Mouse (Mus musculus): ENCODE results near the gene Spata48. TPM values are rescaled to one million over a fixed set of nuclear protein-coding genes. Genes with fewer than 3 reads are reported as not detected.

Spata48 gene
- polyA plus RNA-seq, 1 experiment, result 0.62 TPM

- TF ChIP-seq POLR2A (IDR thresholded peaks at IDR 0.05; ENCODE audit: borderline replicate concordance, insufficient read depth, low read length) (no peak), CTCF (IDR thresholded peaks at IDR 0.05; ENCODE audit: borderline replicate concordance, insufficient read depth, low read depth, low read length) (no peak)
Observed at GRCm38 (mm10) chr11:11519255-11520243, 57.7 kb downstream of the Spata48 start.

GRCm38 (mm10) chr11:11521908-11522441 lies 60.1 kb downstream of the Spata48 start:
- TF ChIP-seq CTCF (IDR thresholded peaks at IDR 0.05; ENCODE audit: borderline replicate concordance, insufficient read depth, low read depth, low read length), result no peak
- no peak for TF ChIP-seq POLR2A (IDR thresholded peaks at IDR 0.05; ENCODE audit: borderline replicate concordance, insufficient read depth, low read length)
- H3K27me3 ChIP-seq (ENCODE audit: control insufficient read depth, insufficient read depth, low read length), result no peaks in the 10 kb centered on the region
- no peak for DNase-seq
- no peaks in the 10 kb centered on the region for H3K4me1 ChIP-seq (ENCODE audit: control insufficient read depth, insufficient read depth, low read length)
- no peak overlapping the region for H3K27ac ChIP-seq (ENCODE audit: insufficient read depth, low read length)
- H3K4me3 ChIP-seq (replicated peaks; ENCODE audit: insufficient read depth, low read depth, low read length), result no peak overlapping the region
- WGBS, result 74% methylated on average over 5 of the region's 5 CpGs

More at GRCm38 (mm10) chr11:11519255-11520243, 57.7 kb downstream of the Spata48 start:
- WGBS, result 88% methylated on average over 10 of the region's 10 CpGs
- Histone ChIP-seq H3K4me3 (replicated peaks; ENCODE audit: insufficient read depth, low read depth, low read length) (no peak overlapping the region), H3K27ac (ENCODE audit: insufficient read depth, low read length) (no peak overlapping the region), H3K4me1 (ENCODE audit: control insufficient read depth, insufficient read depth, low read length) (no peaks in the 10 kb centered on the region), H3K27me3 (ENCODE audit: control insufficient read depth, insufficient read depth, low read length) (no peaks in the 10 kb centered on the region)
- no peak for DNase-seq

GRCm38 (mm10) chr11:11528760-11529159 lies 66.9 kb downstream of the Spata48 start:
- Histone ChIP-seq H3K27ac (ENCODE audit: insufficient read depth, low read length) (no peak overlapping the region), H3K4me1 (ENCODE audit: control insufficient read depth, insufficient read depth, low read length) (no peaks in the 10 kb centered on the region), H3K27me3 (ENCODE audit: control insufficient read depth, insufficient read depth, low read length) (no peaks in the 10 kb centered on the region), H3K4me3 (replicated peaks; ENCODE audit: insufficient read depth, low read depth, low read length) (no peak overlapping the region)
- 69% methylated on average over 11 of the region's 11 CpGs for WGBS
- no peak for TF ChIP-seq POLR2A (IDR thresholded peaks at IDR 0.05; ENCODE audit: borderline replicate concordance, insufficient read depth, low read length)
- no peak for TF ChIP-seq CTCF (IDR thresholded peaks at IDR 0.05; ENCODE audit: borderline replicate concordance, insufficient read depth, low read depth, low read length)
- no peak for DNase-seq

GRCm38 (mm10) chr11:11529165-11529564 lies 67.3 kb downstream of the Spata48 start:
- WGBS, result 64% methylated on average over 6 of the region's 6 CpGs
- H3K27me3 ChIP-seq (ENCODE audit: control insufficient read depth, insufficient read depth, low read length), result no peaks in the 10 kb centered on the region

GRCm38 (mm10) chr11:11530126-11530525 lies 68.2 kb downstream of the Spata48 start:
- H3K4me3 ChIP-seq (replicated peaks; ENCODE audit: insufficient read depth, low read depth, low read length), result no peak overlapping the region
- no peak overlapping the region for H3K27ac ChIP-seq (ENCODE audit: insufficient read depth, low read length)
- no peaks in the 10 kb centered on the region for H3K4me1 ChIP-seq (ENCODE audit: control insufficient read depth, insufficient read depth, low read length)
- no peak for DNase-seq
- 70% methylated on average over 2 of the region's 2 CpGs for WGBS
- no peaks in the 10 kb centered on the region for H3K27me3 ChIP-seq (ENCODE audit: control insufficient read depth, insufficient read depth, low read length)
- TF ChIP-seq POLR2A (IDR thresholded peaks at IDR 0.05; ENCODE audit: borderline replicate concordance, insufficient read depth, low read length), result no peak
- no peak for TF ChIP-seq CTCF (IDR thresholded peaks at IDR 0.05; ENCODE audit: borderline replicate concordance, insufficient read depth, low read depth, low read length)

More at GRCm38 (mm10) chr11:11529165-11529564, 67.3 kb downstream of the Spata48 start:
- H3K27ac ChIP-seq (ENCODE audit: insufficient read depth, low read length), result no peak overlapping the region
- no peak for DNase-seq
- no peak overlapping the region for H3K4me3 ChIP-seq (replicated peaks; ENCODE audit: insufficient read depth, low read depth, low read length)
- TF ChIP-seq CTCF (IDR thresholded peaks at IDR 0.05; ENCODE audit: borderline replicate concordance, insufficient read depth, low read depth, low read length) (no peak), POLR2A (IDR thresholded peaks at IDR 0.05; ENCODE audit: borderline replicate concordance, insufficient read depth, low read length) (no peak)
- no peaks in the 10 kb centered on the region for H3K4me1 ChIP-seq (ENCODE audit: control insufficient read depth, insufficient read depth, low read length)

GRCm38 (mm10) chr11:11536295-11536694 lies 74.4 kb downstream of the Spata48 start:
- no peaks in the 10 kb centered on the region for H3K4me1 ChIP-seq (ENCODE audit: control insufficient read depth, insufficient read depth, low read length)
- no peak overlapping the region for H3K27ac ChIP-seq (ENCODE audit: insufficient read depth, low read length)
- no peaks in the 10 kb centered on the region for H3K27me3 ChIP-seq (ENCODE audit: control insufficient read depth, insufficient read depth, low read length)
- DNase-seq, result no peak
- no peak for TF ChIP-seq CTCF (IDR thresholded peaks at IDR 0.05; ENCODE audit: borderline replicate concordance, insufficient read depth, low read depth, low read length)
- no peak for TF ChIP-seq POLR2A (IDR thresholded peaks at IDR 0.05; ENCODE audit: borderline replicate concordance, insufficient read depth, low read length)
- WGBS, result 79% methylated on average over 1 of the region's 1 CpGs
- H3K4me3 ChIP-seq (replicated peaks; ENCODE audit: insufficient read depth, low read depth, low read length), result no peak overlapping the region

GRCm38 (mm10) chr11:11545948-11546347 lies 84.1 kb downstream of the Spata48 start:
- Histone ChIP-seq H3K4me3 (replicated peaks; ENCODE audit: insufficient read depth, low read depth, low read length) (no peak overlapping the region), H3K4me1 (ENCODE audit: control insufficient read depth, insufficient read depth, low read length) (no peaks in the 10 kb centered on the region), H3K27me3 (ENCODE audit: control insufficient read depth, insufficient read depth, low read length) (no peaks in the 10 kb centered on the region), H3K27ac (ENCODE audit: insufficient read depth, low read length) (no peak overlapping the region)
- TF ChIP-seq POLR2A (IDR thresholded peaks at IDR 0.05; ENCODE audit: borderline replicate concordance, insufficient read depth, low read length) (no peak), CTCF (IDR thresholded peaks at IDR 0.05; ENCODE audit: borderline replicate concordance, insufficient read depth, low read depth, low read length) (no peak)
- no peak for DNase-seq
- 95% methylated on average over 3 of the region's 3 CpGs for WGBS
